Mouse (Mus musculus) adrenal gland, postnatal 10 days (tissue): Measurements from ENCODE around the gene Gm14226. TPM values are rescaled to one million over a fixed set of nuclear protein-coding genes. Genes with fewer than 3 reads are reported as not detected.
"Not testable (repeated sequence)": the region's sequence is repeated elsewhere in the genome, so short reads cannot be mapped to it uniquely, and the experiment has no call there.

ENCODE experiments used
- DNase-seq: peaks from one replicate; pipeline ENCODE4 v3.0.0; 2021; ENCODE audit warnings: mixed read lengths
- long read RNA-seq, 2 experiments: library from polyadenylated mRNA; stranded (forward); transcript quantifications; one replicate each; pipeline ENCODE4 v2.0.0; 2021
- total RNA-seq, 2 experiments: library from RNA; stranded (reverse); gene quantifications; 2 replicates each; pipeline ENCODE4 v1.2.3; 2021

Gm14226 gene
- total RNA-seq = 10 to 100 TPM; 25.9 to 37.2 TPM
- long read RNA-seq, experiment 1, transcript Gm14226-201 (2 exons, 3,243 nt) = major isoform, 5 of 16 reads
- long read RNA-seq, experiment 1, partial matches to known transcripts = 2 of 16 reads
- long read RNA-seq, experiment 1, other reads (novel, unspliced or antisense) = 9 of 16 reads
- long read RNA-seq, experiment 2, transcript Gm14226-201 (2 exons, 3,243 nt) = major isoform, 5 of 9 reads
- long read RNA-seq, experiment 2, partial matches to known transcripts = 4 of 9 reads
- long read RNA-seq, experiment 2, other reads (novel, unspliced or antisense) = 0 of 9 reads

- peak; percentile 51 for DNase-seq
These were observed at the start of gene Gm14226 for GRCm38 (mm10) chr2:155018251-155018755. Gene Gm14226, plus strand, starts transcription at chr2:155018266.

GRCm38 (mm10) chr2:154969740-154970397, 48.2 kb upstream of the Gm14226 start:
- not testable (repeated sequence) for DNase-seq

DNA sequence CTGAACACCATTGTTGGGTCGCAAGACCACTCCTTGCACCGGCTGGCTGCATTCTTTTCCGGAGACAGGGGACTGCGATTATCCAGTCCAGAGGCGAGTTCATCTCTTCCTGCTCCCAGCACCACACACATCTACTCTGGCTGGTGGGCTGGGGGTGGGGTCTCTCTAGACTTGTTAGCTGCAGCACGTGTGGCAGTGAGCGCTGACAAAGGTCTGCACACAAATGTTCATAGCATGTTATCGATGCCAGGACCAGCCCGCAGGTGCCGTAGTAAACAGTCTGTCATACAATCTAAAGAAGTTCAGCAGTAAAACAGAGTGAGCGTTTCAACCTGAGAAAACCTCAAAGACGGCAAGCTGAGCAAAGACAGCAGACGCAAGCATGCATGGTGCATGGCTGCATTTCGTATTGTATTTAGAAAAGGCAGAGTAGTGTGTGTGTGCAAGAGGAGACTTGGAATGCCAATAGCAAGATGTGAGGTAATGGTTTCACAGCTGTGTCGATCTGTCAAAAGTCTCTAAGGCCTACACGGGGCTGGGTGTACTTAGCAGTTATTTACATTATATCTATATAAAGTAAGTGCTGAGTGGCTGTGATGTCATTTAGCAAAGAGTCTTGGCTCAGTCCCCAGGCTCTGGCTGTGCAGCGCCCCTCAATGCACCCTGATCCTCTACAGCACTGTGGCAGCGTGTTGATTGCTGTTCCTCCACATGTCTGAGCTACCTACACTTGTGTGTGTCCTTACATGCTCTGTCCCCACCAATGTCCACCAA, 46.0 kb upstream of the Gm14226 start:
- DNase-seq = no peak

- DNase-seq = no peak
These were observed 45.1 kb upstream of the Gm14226 start for GRCm38 (mm10) chr2:154972981-154973380.

DNA sequence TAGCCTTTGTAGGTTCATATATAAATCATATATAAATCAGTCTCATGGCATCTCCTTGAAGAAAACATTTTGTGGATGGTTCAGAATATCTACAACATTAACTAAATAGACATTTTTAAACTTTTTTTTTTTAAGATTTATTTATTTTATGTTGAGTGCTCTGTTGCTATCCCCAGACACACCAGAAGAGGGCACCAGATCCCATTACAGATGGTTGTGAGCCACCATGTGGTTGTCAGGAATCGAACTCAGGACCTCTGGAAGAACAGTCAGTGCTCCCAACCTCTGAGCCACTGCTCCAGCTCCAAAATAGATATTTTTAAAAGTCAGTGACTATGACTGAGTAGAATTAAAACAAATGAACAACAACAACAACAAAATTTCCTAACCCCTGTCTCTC, 31.5 kb upstream of the Gm14226 start:
- no peak for DNase-seq

- DNase-seq = no peak
These were observed 26.7 kb upstream of the Gm14226 start for GRCm38 (mm10) chr2:154991411-154991810.

- no peak for DNase-seq
These were observed 26.0 kb upstream of the Gm14226 start for GRCm38 (mm10) chr2:154992083-154992482.

DNA sequence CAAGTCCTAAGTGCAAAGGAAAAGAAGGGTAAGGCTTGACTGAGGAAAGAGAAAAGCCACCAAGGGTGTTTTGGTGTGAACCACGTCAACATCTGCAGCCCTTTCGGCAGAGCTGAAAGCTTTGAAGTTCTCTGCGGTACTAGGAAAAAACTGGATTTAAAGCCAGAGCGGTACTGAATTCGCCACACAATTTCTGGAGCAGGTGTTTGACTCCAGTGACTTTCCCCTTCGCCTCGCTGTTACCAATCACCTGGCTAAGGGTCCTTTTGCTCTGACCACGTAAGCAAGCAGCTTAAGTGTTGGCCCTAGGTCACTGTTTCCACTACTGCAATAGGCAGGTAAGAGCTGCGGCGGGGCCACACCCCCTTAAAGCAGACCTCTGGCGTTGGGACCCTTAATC, 12.6 kb upstream of the Gm14226 start:
- DNase-seq = no peak

- DNase-seq = no peak
These were observed 6.9 kb upstream of the Gm14226 start for GRCm38 (mm10) chr2:155011086-155011656.

- no peak for DNase-seq
These were observed 5.1 kb upstream of the Gm14226 start for GRCm38 (mm10) chr2:155012991-155013390.

DNA sequence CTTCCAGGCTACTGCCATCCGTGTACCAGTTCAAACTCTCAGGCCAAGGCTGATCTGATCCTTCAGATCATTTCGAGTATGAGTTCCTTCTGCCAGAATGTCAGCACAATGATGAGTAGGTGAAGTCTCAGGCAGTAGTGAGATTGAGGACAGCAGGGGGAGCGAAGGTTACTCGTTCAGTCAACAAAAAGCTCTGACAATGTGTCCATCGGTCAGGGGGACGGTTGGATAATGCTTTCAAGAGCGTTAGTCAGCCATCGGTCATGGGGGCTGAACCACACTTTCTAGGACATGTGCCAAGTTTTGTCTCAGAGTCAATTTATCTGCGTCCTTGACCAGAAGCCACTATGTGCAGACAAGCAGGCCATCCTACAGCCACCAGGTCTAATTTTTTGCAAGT, 1.3 kb upstream of the Gm14226 start:
- DNase-seq = not testable (repeated sequence)

GRCm38 (mm10) chr2:155018762-155019641, 936 bp downstream of the Gm14226 start:
- peak; percentile 87 for DNase-seq

DNA sequence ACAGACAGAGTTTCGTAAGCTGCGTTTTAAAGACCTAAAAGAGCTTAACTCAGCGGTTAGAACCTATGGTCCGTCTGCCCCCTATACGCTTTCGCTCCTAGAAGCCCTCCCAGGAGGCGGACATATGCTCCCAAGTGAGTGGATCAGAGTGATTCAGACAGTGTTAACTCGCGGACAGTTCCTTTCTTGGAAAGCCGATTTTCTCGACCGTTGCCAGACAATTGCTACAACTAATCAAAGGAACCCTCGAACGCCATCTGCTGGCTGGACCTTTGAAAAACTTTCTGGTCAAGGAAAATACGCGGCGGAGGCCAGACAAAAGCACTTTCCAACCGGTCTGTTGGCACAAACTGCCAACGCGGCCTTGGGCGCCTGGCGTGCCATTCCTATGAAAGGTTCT, 1.6 kb downstream of the Gm14226 start:
- DNase-seq = peak; percentile 98

DNA sequence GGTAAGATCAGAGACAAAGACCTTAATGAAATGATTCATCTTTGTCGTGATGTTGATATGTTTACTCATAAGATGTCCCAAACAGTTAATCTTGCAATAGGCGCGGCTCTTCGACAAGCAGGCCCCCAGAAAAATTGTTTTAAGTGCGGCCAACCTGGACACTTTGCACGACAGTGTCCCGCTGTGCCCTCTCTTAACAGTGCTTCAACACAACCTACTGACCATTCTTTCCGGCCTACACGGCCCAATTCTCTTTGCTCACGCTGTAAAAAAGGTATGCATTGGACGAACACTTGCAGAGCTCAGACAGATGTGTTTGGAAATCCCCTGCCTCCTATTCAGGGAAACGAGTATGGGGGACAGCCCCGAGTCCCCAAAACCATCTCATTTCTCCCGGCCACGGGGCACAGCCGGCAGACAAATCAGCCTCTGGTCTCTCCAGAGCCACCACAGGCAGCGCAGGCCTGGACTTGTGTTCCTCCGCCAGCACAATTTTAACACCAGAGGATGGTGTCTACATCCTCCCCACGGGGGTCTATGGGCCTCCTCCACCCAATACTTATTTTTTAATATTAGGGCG, 2.3 kb downstream of the Gm14226 start:
- peak; percentile 41 for DNase-seq

DNA sequence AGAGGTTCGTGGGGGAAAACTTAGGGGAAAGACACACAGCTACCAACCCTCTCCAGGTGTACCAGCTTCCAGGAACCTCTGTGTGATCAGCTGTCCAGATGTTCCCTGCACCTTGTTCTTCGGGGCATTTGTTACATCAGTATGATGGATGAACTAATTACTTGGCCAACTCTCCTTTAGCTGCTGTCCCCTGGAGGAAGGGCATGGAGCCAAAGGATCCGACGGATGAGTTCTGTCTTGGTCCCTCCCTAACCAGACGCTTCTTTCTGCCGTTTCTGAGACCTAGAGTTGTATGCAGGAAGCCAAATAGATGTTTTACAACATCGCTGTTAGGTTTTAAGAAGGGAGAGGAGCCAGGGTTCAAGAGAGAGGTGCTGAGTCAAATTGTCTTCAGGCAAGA, 12.8 kb downstream of the Gm14226 start:
- DNase-seq = no peak

GRCm38 (mm10) chr2:155032938-155033710, 15.1 kb downstream of the Gm14226 start:
- no peak for DNase-seq

DNA sequence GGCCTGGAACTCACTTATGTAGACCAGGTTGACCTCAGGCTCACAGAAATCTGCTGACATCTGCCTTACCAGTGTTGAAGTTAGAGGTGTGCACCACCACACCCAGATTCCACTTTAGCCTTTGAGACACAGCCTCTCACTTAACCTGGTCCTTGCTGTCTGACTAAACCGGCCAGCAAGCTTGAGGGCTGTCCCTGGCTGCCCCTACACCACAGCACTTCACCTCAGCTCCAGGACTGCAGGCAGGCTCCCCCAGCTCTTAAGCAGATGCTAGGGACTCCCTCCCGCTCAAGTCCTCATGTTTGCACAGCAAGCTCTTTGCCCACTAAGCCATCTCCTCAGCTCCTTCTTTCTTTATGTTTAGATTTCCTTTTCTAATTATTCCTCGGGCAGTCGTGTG, 21.9 kb downstream of the Gm14226 start:
- DNase-seq = no peak

DNA sequence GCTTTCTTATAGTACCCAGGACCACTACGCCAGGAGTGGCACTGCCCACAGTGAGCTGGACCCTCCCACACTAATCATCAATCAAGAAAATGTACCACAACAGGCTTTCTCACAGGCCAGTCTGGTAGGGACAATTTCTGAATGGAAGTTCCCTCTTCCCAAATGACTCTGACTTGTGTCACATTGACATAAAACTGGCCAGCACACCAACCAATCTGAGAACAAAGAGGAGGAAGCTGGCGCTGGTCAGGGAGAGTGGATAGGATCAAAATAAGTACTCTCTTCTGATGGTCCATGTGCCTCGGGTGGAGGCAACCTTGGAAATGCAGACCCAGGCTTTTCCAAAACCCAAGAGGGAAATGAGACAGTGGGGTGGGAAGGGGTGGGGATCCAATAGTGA, 26.5 kb downstream of the Gm14226 start:
- no peak for DNase-seq

- DNase-seq = no peak
These were observed 27.0 kb downstream of the Gm14226 start for GRCm38 (mm10) chr2:155045075-155045474.

- no peak for DNase-seq
These were observed 28.7 kb downstream of the Gm14226 start for GRCm38 (mm10) chr2:155046803-155047202.
